Mouse (Mus musculus): Measurements from ENCODE around the gene Sstr3.

GRCm38 (mm10) chr15:78585404-78585803 lies 40.9 kb upstream of the Sstr3 start:
- TF ChIP-seq CTCF (IDR thresholded peaks at IDR 0.05; ENCODE audit: low read depth, low read length): no peak
- no peak for TF ChIP-seq POLR2A (IDR thresholded peaks at IDR 0.05; ENCODE audit: insufficient read depth, low read length)
